Mouse (Mus musculus) lung, adult 10 weeks (tissue): ENCODE data around the gene Socs5. TPM values are rescaled to one million over a fixed set of nuclear protein-coding genes. Genes with fewer than 3 reads are reported as not detected.

ENCODE experiments used
- polyA plus RNA-seq: library from polyadenylated mRNA; stranded (reverse); fragments of 350-450 nt; fragmentation: Illumina TruSeq; extraction: RNeasy Lipid Tissue Mini Kit (QIAGEN cat#74804); gene quantifications from one replicate; pipeline ENCODE4 v1.2.3, GENCODE M21; 2014; ENCODE audit warnings: low read depth, low replicate concordance; ENCODE audit not compliant: insufficient read depth

The Socs5 gene
- polyA plus RNA-seq = 15.1 TPM

GRCm38 (mm10) chr17:87107623-87108221, at the start of gene Socs5:
Socs5 (plus strand) TSS chr17:87107679.

Other genes starting within 250 kb of the Socs5 start
- not detected for gene Tmem247, start 190.3 kb upstream of the Socs5 start, polyA plus RNA-seq
- gene Atp6v1e2, start 159.8 kb upstream of the Socs5 start, polyA plus RNA-seq = not detected
- 19.4 TPM for gene Rhoq, start 144.6 kb upstream of the Socs5 start, polyA plus RNA-seq
- gene Pigf, start 82.3 kb upstream of the Socs5 start, polyA plus RNA-seq = 16.6 TPM
- 102 TPM for gene Cript, start 82.1 kb upstream of the Socs5 start, polyA plus RNA-seq
- gene Mcfd2, start 158.3 kb downstream of the Socs5 start, polyA plus RNA-seq = 111 TPM
- gene Ttc7, start 175.2 kb downstream of the Socs5 start, polyA plus RNA-seq = 29.6 TPM